23 mouse cellular contexts compared by ENCODE assay signal in the genomic region with DNA sequence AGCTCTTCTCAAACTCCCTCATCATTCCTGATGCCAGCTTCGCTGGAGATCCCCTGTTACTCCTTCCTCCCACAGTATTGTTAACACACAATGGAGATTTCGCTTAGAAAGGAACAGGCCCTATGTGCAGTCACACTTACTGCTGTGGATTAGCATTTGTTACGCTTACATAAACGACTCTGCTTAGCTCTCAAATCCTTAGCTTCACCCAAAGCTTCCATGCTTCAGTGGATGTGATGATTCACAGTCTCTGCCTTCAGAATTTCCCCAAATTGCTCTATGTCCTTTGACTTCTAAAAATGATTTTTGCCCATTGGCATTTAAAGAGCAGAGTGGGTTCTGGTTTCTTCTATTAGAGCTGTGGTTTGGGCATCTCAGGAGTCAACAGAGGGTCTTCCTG. TPM values are rescaled to one million over a fixed set of nuclear protein-coding genes. Genes with fewer than 3 reads are reported as not detected.
"Had no signal": no experiment of that assay in that cellular context is flagged by ENCODE, and none has a peak within 500 bp of the region (broad histone marks: within the 10 kb centered on the region; RNA-seq: fewer than 3 reads in every experiment).

No protein-coding gene starts in this region.

- H3K27me3 ChIP-seq: limb, embryonic 15.5 days; liver, embryonic 12.5 days; lung, embryonic 15.5 days had no signal

- H3K4me3 ChIP-seq: layer of hippocampus, adult 2 months; limb, embryonic 15.5 days; liver, embryonic 12.5 days; lung, embryonic 15.5 days; megakaryocyte, embryonic 14.5 days had no signal

- DNase-seq: kidney, adult 8-10 months; kidney, postnatal 10 days; kidney, postnatal 4 days; lung, postnatal 14 days; thymus, adult 18-20 months; thymus, postnatal 25 days had no signal

- H3K9me3 ChIP-seq: limb, embryonic 15.5 days; liver, embryonic 12.5 days; lung, embryonic 15.5 days; megakaryocyte, embryonic 14.5 days had no signal

- H3K9ac ChIP-seq: limb, embryonic 15.5 days; liver, embryonic 12.5 days had no signal

- H3K4me1 ChIP-seq: limb, embryonic 15.5 days; liver, embryonic 12.5 days had no signal

- H3K27ac ChIP-seq: layer of hippocampus, adult 2 months; limb, embryonic 15.5 days; liver, embryonic 12.5 days; lung, embryonic 15.5 days; macrophage; stomach, postnatal 0 days had no signal

- ATAC-seq: inflammation-experienced regulatory T-cells, adult 6 months; intestine, postnatal 0 days; liver, embryonic 12.5 days had no signal

- H3K4me2 ChIP-seq: limb, embryonic 15.5 days; liver, embryonic 12.5 days had no signal

- H3K36me3 ChIP-seq: limb, embryonic 15.5 days; liver, embryonic 12.5 days; lung, embryonic 15.5 days had no signal

RNA-seq across cellular contexts. Expression of a gene that starts 6.7 kb away (rescaled TPM):
- total RNA-seq: layer of hippocampus, adult 2 months; layer of hippocampus, postnatal 10 days; left cerebral cortex, adult 18-20 months; left cerebral cortex, postnatal 14 days; midbrain, postnatal 0 days had no signal
- polyA plus RNA-seq: inflammation-experienced regulatory T-cells, adult 6 months; limb, embryonic 11.5 days; liver, embryonic 12.5 days; liver, embryonic 16.5 days; lung, embryonic 15.5 days; macrophage; midbrain, postnatal 0 days; neural tube, embryonic 14.5 days; stomach, postnatal 0 days; urinary bladder, adult 2 months had no signal

RNA-seq across cellular contexts. Expression of a gene that starts 7.7 kb away (rescaled TPM):
- total RNA-seq: layer of hippocampus, adult 2 months; layer of hippocampus, postnatal 10 days; left cerebral cortex, adult 18-20 months; left cerebral cortex, postnatal 14 days; midbrain, postnatal 0 days had no signal
- polyA plus RNA-seq: inflammation-experienced regulatory T-cells, adult 6 months; intestine, postnatal 0 days; limb, embryonic 11.5 days; limb, embryonic 15.5 days; liver, embryonic 12.5 days; liver, embryonic 16.5 days; lung, embryonic 15.5 days; macrophage; midbrain, postnatal 0 days; neural tube, embryonic 14.5 days; stomach, postnatal 0 days had no signal

RNA-seq across cellular contexts. Expression of a gene that starts 10.3 kb away (rescaled TPM):
- total RNA-seq: layer of hippocampus, adult 2 months; layer of hippocampus, postnatal 10 days; left cerebral cortex, adult 18-20 months; left cerebral cortex, postnatal 14 days; midbrain, postnatal 0 days had no signal
- polyA plus RNA-seq: inflammation-experienced regulatory T-cells, adult 6 months; intestine, postnatal 0 days; limb, embryonic 11.5 days; limb, embryonic 15.5 days; liver, embryonic 12.5 days; liver, embryonic 16.5 days; lung, embryonic 15.5 days; macrophage; midbrain, postnatal 0 days; neural tube, embryonic 14.5 days; stomach, postnatal 0 days; urinary bladder, adult 2 months had no signal

RNA-seq across cellular contexts. Expression of a gene that starts 13.9 kb away (rescaled TPM):
- total RNA-seq: layer of hippocampus, adult 2 months; layer of hippocampus, postnatal 10 days; left cerebral cortex, adult 18-20 months; left cerebral cortex, postnatal 14 days; midbrain, postnatal 0 days had no signal
- polyA plus RNA-seq: inflammation-experienced regulatory T-cells, adult 6 months; intestine, postnatal 0 days; limb, embryonic 11.5 days; limb, embryonic 15.5 days; liver, embryonic 12.5 days; liver, embryonic 16.5 days; lung, embryonic 15.5 days; macrophage; midbrain, postnatal 0 days; neural tube, embryonic 14.5 days; stomach, postnatal 0 days; urinary bladder, adult 2 months had no signal

RNA-seq across cellular contexts. Expression of a gene that starts 16.5 kb away (rescaled TPM):
- total RNA-seq: layer of hippocampus, adult 2 months; layer of hippocampus, postnatal 10 days; left cerebral cortex, adult 18-20 months; left cerebral cortex, postnatal 14 days; midbrain, postnatal 0 days had no signal
- polyA plus RNA-seq: inflammation-experienced regulatory T-cells, adult 6 months; intestine, postnatal 0 days; limb, embryonic 11.5 days; limb, embryonic 15.5 days; liver, embryonic 12.5 days; liver, embryonic 16.5 days; lung, embryonic 15.5 days; macrophage; midbrain, postnatal 0 days; neural tube, embryonic 14.5 days; urinary bladder, adult 2 months had no signal
